Mouse (Mus musculus) ES-E14 (cell line): ENCODE measurements around the gene Ptprk. TPM values are rescaled to one million over a fixed set of nuclear protein-coding genes. Genes with fewer than 3 reads are reported as not detected.

Experiments used
- DNase-seq: peaks from one replicate; pipeline ENCODE4 v3.0.0-alpha.2; 2013; ENCODE audit warnings: low read depth, low spot score
- H3K27ac ChIP-seq: 2 replicates; pipeline ENCODE4 v1.5.1; 2012; ENCODE audit warnings: low read depth, mild to moderate bottlenecking, low read length, moderate library complexity, mixed read lengths; ENCODE audit not compliant: poor library complexity, insufficient read depth, severe bottlenecking
- H3K36me3 ChIP-seq: 2 replicates; pipeline ENCODE4 v1.6.1; 2012; ENCODE audit warnings: mild to moderate bottlenecking, low read length, moderate library complexity, mixed read lengths; ENCODE audit not compliant: control insufficient read depth, poor library complexity, insufficient read depth, severe bottlenecking
- H3K4me1 ChIP-seq, 2 experiments: fragments of 150-350 bp in 1 of 2; sonication (generic) in 1 of 2; 2 replicates each; pipeline ENCODE4 v1.6.1; 2012; ENCODE audit warnings: low read length in 2 of 2, mild to moderate bottlenecking in 1 of 2, mixed read lengths in 1 of 2; ENCODE audit not compliant: control insufficient read depth in 2 of 2, insufficient read depth in 2 of 2, poor library complexity in 1 of 2
- H3K4me3 ChIP-seq, 2 experiments: fragments of 150-350 bp in 1 of 2; sonication (generic) in 1 of 2; 2 replicates each; pipeline ENCODE4 v1.5.1; 2012; ENCODE audit warnings: low read length in 2 of 2, low read depth in 1 of 2, mild to moderate bottlenecking in 1 of 2, mixed read lengths in 1 of 2; ENCODE audit not compliant: insufficient read depth in 1 of 2, poor library complexity in 1 of 2, severe bottlenecking in 1 of 2
- H3K9ac ChIP-seq: 2 replicates; pipeline ENCODE4 v1.6.1; 2012; ENCODE audit warnings: low read depth, mild to moderate bottlenecking, low read length, mixed read lengths; ENCODE audit not compliant: poor library complexity, insufficient read depth, severe bottlenecking
- H3K9me3 ChIP-seq: fragments of 150-350 bp; sonication (generic); 2 replicates; pipeline ENCODE4 v1.6.1; 2012; ENCODE audit warnings: low read depth, mild to moderate bottlenecking, low read length; ENCODE audit not compliant: control insufficient read depth, insufficient read depth
- CHD2 ChIP-seq: IDR thresholded peaks from 2 replicates; pipeline ENCODE4 v1.6.1; 2014; ENCODE audit warnings: mild to moderate bottlenecking, low read depth, low read length, inconsistent platforms
- HCFC1 ChIP-seq: IDR thresholded peaks from 2 replicates; pipeline ENCODE4 v1.6.1; 2012; ENCODE audit warnings: low read length, inconsistent platforms, borderline replicate concordance; ENCODE audit not compliant: insufficient read depth
- MAFK ChIP-seq: IDR thresholded peaks from 2 replicates; pipeline ENCODE4 v1.6.1; 2014; ENCODE audit warnings: mild to moderate bottlenecking, low read depth, low read length, inconsistent platforms; ENCODE audit not compliant: insufficient read depth
- ZC3H11A ChIP-seq: IDR thresholded peaks from 2 replicates; pipeline ENCODE4 v1.6.1; 2012; ENCODE audit warnings: low read depth, mild to moderate bottlenecking, inconsistent platforms, low read length, borderline replicate concordance
- ZNF384 ChIP-seq: IDR thresholded peaks from 2 replicates; pipeline ENCODE4 v1.6.1; 2012; ENCODE audit warnings: low read depth, low read length, inconsistent platforms
- in situ Hi-C, 2 experiments: fragments of 600-800 bp; cut with MboI; formaldehyde crosslinking; loops; one replicate each; pipeline ENCODE4 v1.15.1; 2025; ENCODE audit warnings: low sequenced_read_pairs in 2 of 2, inconsistent platforms in 1 of 2; ENCODE audit not compliant: unreplicated experiment in 2 of 2
- total RNA-seq: library from RNA; depleted of rRNA; stranded (reverse); fragments of 300-350 nt; gene quantifications from 2 replicates; pipeline ENCODE4 v1.2.3, GENCODE M21; 2012

Ptprk gene
- total RNA-seq, 1 experiment = 67.0 TPM

DNA sequence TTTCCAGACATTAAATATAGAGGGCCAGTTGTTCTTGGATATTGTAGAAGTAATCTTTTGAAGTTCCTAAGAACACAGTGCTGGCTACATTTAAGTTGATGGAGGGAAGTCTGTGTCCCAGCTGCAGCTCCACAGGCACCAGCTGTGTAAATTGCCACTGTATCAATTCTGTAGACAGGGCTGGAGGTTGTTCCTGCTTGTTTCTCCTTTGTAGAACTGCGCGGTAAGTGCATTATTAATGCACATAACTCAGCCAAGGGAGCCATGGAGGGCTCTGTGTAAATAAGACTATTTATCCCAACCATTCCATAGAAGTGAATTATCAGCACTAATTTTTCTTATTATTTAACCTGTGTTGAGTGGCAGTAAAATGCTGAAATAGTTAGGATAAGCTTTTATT lies 186.0 kb downstream of the Ptprk start:
- no peaks in the 10 kb centered on the region; a peak in 1 of 4 replicates for H3K4me1 ChIP-seq
- TF ChIP-seq MAFK (no peak), HCFC1 (no peak), ZC3H11A (no peak), ZNF384 (no peak)
- H3K9me3 ChIP-seq = no peaks in the 10 kb centered on the region
- H3K27ac ChIP-seq = no peak overlapping the region
- in situ Hi-C loops = no loop called here
- no peaks in the 10 kb centered on the region for H3K36me3 ChIP-seq
- no peak overlapping the region for H3K9ac ChIP-seq
- H3K4me3 ChIP-seq = no peak overlapping the region
- no peak for DNase-seq

GRCm38 (mm10) chr10:28262159-28262558 lies 187.5 kb downstream of the Ptprk start:
- H3K9me3 ChIP-seq = no peaks in the 10 kb centered on the region
- H3K9ac ChIP-seq = no peak overlapping the region
- H3K4me1 ChIP-seq = no peaks in the 10 kb centered on the region; a peak in 1 of 4 replicates
- no peak for DNase-seq
- no peak overlapping the region for H3K27ac ChIP-seq
- no peak overlapping the region for H3K4me3 ChIP-seq
- no peak for TF ChIP-seq HCFC1
- no peak for TF ChIP-seq ZNF384
- TF ChIP-seq MAFK = no peak
- TF ChIP-seq CHD2 = no peak
- no peak for TF ChIP-seq ZC3H11A
- H3K36me3 ChIP-seq = no peaks in the 10 kb centered on the region
- in situ Hi-C loops = no loop called here

GRCm38 (mm10) chr10:28263546-28263945 lies 188.9 kb downstream of the Ptprk start:
- Histone ChIP-seq H3K9me3 (no peaks in the 10 kb centered on the region), H3K27ac (no peak overlapping the region), H3K4me3 (no peak overlapping the region), H3K36me3 (no peaks in the 10 kb centered on the region), H3K4me1 (no peaks in the 10 kb centered on the region), H3K9ac (no peak overlapping the region)
- in situ Hi-C loops = no loop called here
- no peak for DNase-seq
- no peak for TF ChIP-seq MAFK
- TF ChIP-seq CHD2 = no peak
- no peak for TF ChIP-seq ZNF384

DNA sequence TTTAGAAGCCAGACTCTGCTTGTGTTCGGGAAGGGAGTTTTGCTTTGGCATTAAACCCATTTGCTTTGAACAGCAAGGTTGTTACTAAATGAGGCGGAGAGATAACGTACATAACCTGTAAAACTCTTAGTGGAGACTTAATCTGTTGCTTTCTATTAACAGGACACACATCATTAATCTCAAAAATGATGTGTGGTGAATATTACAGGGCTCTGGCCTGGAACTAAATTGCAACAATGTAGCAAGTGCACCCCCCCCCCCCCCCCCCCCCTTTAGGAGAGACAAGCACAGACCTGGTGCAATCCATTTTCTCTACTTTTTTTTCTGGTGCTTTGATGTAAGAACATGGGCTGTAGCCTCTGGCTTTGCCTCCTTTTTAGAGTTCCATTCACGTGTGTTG lies 195.7 kb downstream of the Ptprk start:
- H3K9me3 ChIP-seq = no peaks in the 10 kb centered on the region
- no peak for DNase-seq
- TF ChIP-seq HCFC1 (no peak), MAFK (no peak), CHD2 (no peak), ZNF384 (no peak), ZC3H11A (no peak)
- H3K4me1 ChIP-seq = no peaks in the 10 kb centered on the region
- H3K4me3 ChIP-seq = no peak overlapping the region
- no peak overlapping the region for H3K9ac ChIP-seq
- no peak overlapping the region for H3K27ac ChIP-seq
- in situ Hi-C loops = no loop called here
- no peaks in the 10 kb centered on the region for H3K36me3 ChIP-seq

DNA sequence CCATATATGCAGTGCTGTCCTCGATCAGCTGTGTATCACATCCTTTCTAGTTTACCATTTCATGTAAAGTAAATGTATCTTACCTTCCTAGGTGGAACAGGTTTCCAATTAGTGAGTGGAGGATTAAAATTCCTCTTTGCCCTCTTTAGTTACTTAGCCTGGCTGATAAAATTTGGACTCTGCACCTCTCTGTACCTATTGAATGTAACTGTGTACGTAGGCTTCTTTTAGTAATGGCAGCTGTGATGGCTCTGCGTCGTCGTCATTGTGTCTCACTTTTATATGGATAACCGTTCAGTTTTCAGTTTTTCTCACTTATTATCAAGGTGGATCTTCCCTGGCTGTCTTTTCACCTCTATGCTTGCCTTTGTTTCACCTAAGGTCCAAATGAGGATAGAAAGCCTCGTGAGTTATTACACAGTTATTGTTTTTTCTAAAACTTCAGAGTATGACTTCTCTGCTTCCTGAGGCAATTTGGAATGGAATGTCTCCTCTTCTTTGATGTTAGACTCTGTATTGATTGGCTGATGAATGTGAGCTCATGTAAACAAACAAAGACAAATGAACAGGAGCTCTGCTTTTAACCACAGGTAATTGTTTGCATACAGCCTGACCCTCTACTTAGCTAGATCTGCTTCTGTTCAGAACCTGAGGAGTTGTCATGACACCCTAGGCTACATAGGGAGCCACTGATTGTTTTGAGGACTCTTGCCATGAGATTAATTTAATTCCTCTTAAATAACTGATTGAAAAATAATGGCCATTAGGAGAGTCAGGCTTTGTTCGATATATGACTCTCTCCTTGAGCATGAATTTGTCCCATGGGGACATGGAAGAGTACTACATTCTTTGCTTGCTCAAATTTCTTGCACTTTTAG lies 197.3 kb downstream of the Ptprk start:
- no peak overlapping the region for H3K4me3 ChIP-seq
- no peak for DNase-seq
- TF ChIP-seq MAFK = no peak
- no peak for TF ChIP-seq ZC3H11A
- no peak for TF ChIP-seq HCFC1
- TF ChIP-seq CHD2 = no peak
- TF ChIP-seq ZNF384 = no peak
- no peak overlapping the region for H3K9ac ChIP-seq
- no peaks in the 10 kb centered on the region for H3K4me1 ChIP-seq
- H3K9me3 ChIP-seq = no peaks in the 10 kb centered on the region
- in situ Hi-C loops = no loop called here
- H3K27ac ChIP-seq = no peak overlapping the region
- no peaks in the 10 kb centered on the region for H3K36me3 ChIP-seq
